Mouse (Mus musculus) MEL (cell line): ENCODE measurements at regions not wholly inside any gene's neighbourhood (a gene's known extent, or its start where the extent isn't known, plus 50 kb on each side); places are given as distances from the start of the nearest gene placed in this dataset.

ENCODE experiments used
- DNase-seq: peaks from one replicate; pipeline ENCODE4 v3.0.0; 2011; ENCODE audit warnings: low read depth, low spot score
- H3K27ac ChIP-seq: 2 replicates; pipeline ENCODE4 v1.5.1; 2012; ENCODE audit warnings: low read depth, mild to moderate bottlenecking, control low read depth, low read length, moderate library complexity; ENCODE audit not compliant: control insufficient read depth
- H3K27me3 ChIP-seq, 2 experiments: fragments of 150-350 bp in 1 of 2; sonication (generic) in 1 of 2; 2 replicates each; pipeline ENCODE4 v1.6.1; 2012; ENCODE audit warnings: low read length in 2 of 2, mild to moderate bottlenecking in 2 of 2, improper control_type of control experiment in 1 of 2, moderate library complexity in 1 of 2; ENCODE audit not compliant: insufficient read depth in 2 of 2, control insufficient read depth in 1 of 2
- H3K36me3 ChIP-seq, 2 experiments: 2 replicates each; pipeline ENCODE4 v1.6.1; 2012 to 2014; ENCODE audit warnings: low read length in 2 of 2, improper control_type of control experiment in 1 of 2, inconsistent platforms in 1 of 2, mild to moderate bottlenecking in 1 of 2; ENCODE audit not compliant: insufficient read depth in 2 of 2, control insufficient read depth in 1 of 2
- H3K4me1 ChIP-seq, 2 experiments: fragments of 150-350 bp in 1 of 2; sonication (generic) in 1 of 2; 2 replicates each; pipeline ENCODE4 v1.6.1; 2012; ENCODE audit warnings: low read length in 2 of 2, improper control_type of control experiment in 1 of 2, mild to moderate bottlenecking in 1 of 2; ENCODE audit not compliant: insufficient read depth in 2 of 2, control insufficient read depth in 1 of 2
- H3K4me3 ChIP-seq, 2 experiments: fragments of 150-350 bp in 1 of 2; sonication (generic) in 1 of 2; 2 replicates each; pipeline ENCODE4 v1.5.1; 2012; ENCODE audit warnings: low read depth in 2 of 2, low read length in 2 of 2, mild to moderate bottlenecking in 2 of 2, moderate library complexity in 2 of 2, control low read depth in 1 of 2, improper control_type of control experiment in 1 of 2; ENCODE audit not compliant: control insufficient read depth in 1 of 2, insufficient read depth in 1 of 2
- H3K79me2 ChIP-seq: 2 replicates; pipeline ENCODE4 v1.6.1; 2012; ENCODE audit warnings: mild to moderate bottlenecking, low read length, moderate library complexity; ENCODE audit not compliant: control insufficient read depth, poor library complexity, insufficient read depth
- H3K9ac ChIP-seq: 2 replicates; pipeline ENCODE4 v1.6.1; 2012; ENCODE audit warnings: low read depth, mild to moderate bottlenecking, control low read depth, low read length, moderate library complexity; ENCODE audit not compliant: control insufficient read depth, poor library complexity, severe bottlenecking
- H3K9me3 ChIP-seq: fragments of 150-350 bp; sonication (generic); replicated peaks from 2 replicates; pipeline ENCODE4 v1.6.1; 2012; ENCODE audit warnings: mild to moderate bottlenecking, low read length, improper control_type of control experiment, moderate library complexity; ENCODE audit not compliant: insufficient read depth
- CTCF ChIP-seq, 3 experiments: IDR thresholded peaks in 2 of 3; conservative IDR thresholded peaks in 1 of 3; 2 replicates each; pipeline ENCODE4 v1.5.1; 2011 to 2012; ENCODE audit warnings: low read length in 3 of 3, low read depth in 2 of 3, mild to moderate bottlenecking in 2 of 3, improper control_type of control experiment in 1 of 3, inconsistent platforms in 1 of 3, mixed read lengths in 1 of 3, moderate library complexity in 1 of 3; ENCODE audit not compliant: control insufficient read depth in 1 of 3, insufficient read depth in 1 of 3, poor library complexity in 1 of 3, severe bottlenecking in 1 of 3
- ELF1 ChIP-seq: IDR thresholded peaks from 2 replicates; pipeline ENCODE4 v1.6.1; 2014; ENCODE audit warnings: low read depth, mild to moderate bottlenecking, inconsistent platforms, low read length, improper control_type of control experiment, moderate library complexity
- EP300 ChIP-seq, 2 experiments: IDR thresholded peaks; 2 replicates each; pipeline ENCODE4 v1.6.1; 2011; ENCODE audit warnings: improper control_type of control experiment in 2 of 2, low read length in 2 of 2, low read depth in 1 of 2, mild to moderate bottlenecking in 1 of 2
- HCFC1 ChIP-seq: IDR thresholded peaks from 2 replicates; pipeline ENCODE4 v1.6.1; 2012; ENCODE audit warnings: low read depth, mild to moderate bottlenecking, inconsistent platforms, low read length, improper control_type of control experiment, moderate library complexity
- KAT2A ChIP-seq: conservative IDR thresholded peaks from 2 replicates; pipeline ENCODE4 v1.6.1; 2012; ENCODE audit warnings: low read depth, low read length, improper control_type of control experiment, inconsistent platforms
- MAFK ChIP-seq: IDR thresholded peaks from 2 replicates; pipeline ENCODE4 v1.6.1; 2011; ENCODE audit warnings: low read depth, mild to moderate bottlenecking, low read length, improper control_type of control experiment, borderline replicate concordance
- MEF2A ChIP-seq: IDR thresholded peaks from 2 replicates; pipeline ENCODE4 v1.6.1; 2014; ENCODE audit warnings: low read depth, mild to moderate bottlenecking, inconsistent platforms, low read length, improper control_type of control experiment; ENCODE audit not compliant: poor library complexity, insufficient replicate concordance, severe bottlenecking; ENCODE audit errors: extremely low read depth
- MYB ChIP-seq: IDR thresholded peaks from 2 replicates; pipeline ENCODE4 v1.6.1; 2011; ENCODE audit warnings: mild to moderate bottlenecking, low read depth, low read length, improper control_type of control experiment
- MYC ChIP-seq: IDR thresholded peaks from 2 replicates; pipeline ENCODE4 v1.6.1; 2011; ENCODE audit warnings: low read depth, mild to moderate bottlenecking, low read length, improper control_type of control experiment, moderate library complexity
- NRF1 ChIP-seq: IDR thresholded peaks from 2 replicates; pipeline ENCODE4 v1.6.1; 2014; ENCODE audit warnings: low read depth, mild to moderate bottlenecking, inconsistent platforms, low read length, improper control_type of control experiment, moderate library complexity; ENCODE audit not compliant: poor library complexity, insufficient read depth, severe bottlenecking
- POLR2A ChIP-seq, 2 experiments: IDR thresholded peaks; 2 replicates each; pipeline ENCODE4 v1.6.1; 2011 to 2012; ENCODE audit warnings: low read length in 2 of 2, mild to moderate bottlenecking in 2 of 2, control low read depth in 1 of 2, improper control_type of control experiment in 1 of 2, low read depth in 1 of 2, moderate library complexity in 1 of 2; ENCODE audit not compliant: control insufficient read depth in 1 of 2, insufficient read depth in 1 of 2, poor library complexity in 1 of 2
- POLR2AphosphoS5 ChIP-seq: IDR thresholded peaks from 2 replicates; pipeline ENCODE4 v1.6.1; 2012; ENCODE audit warnings: low read depth, borderline replicate concordance, mild to moderate bottlenecking, inconsistent platforms, low read length, moderate library complexity, mixed read lengths
- RAD21 ChIP-seq: IDR thresholded peaks from 2 replicates; pipeline ENCODE4 v1.6.1; 2011; ENCODE audit warnings: mild to moderate bottlenecking, low read depth, low read length, improper control_type of control experiment
- SMC3 ChIP-seq: IDR thresholded peaks from 2 replicates; pipeline ENCODE4 v1.6.1; 2011; ENCODE audit warnings: low read depth, low read length, improper control_type of control experiment
- TAL1 ChIP-seq: IDR thresholded peaks from 2 replicates; pipeline ENCODE4 v1.6.1; 2012; ENCODE audit warnings: mild to moderate bottlenecking, inconsistent platforms, low read length, moderate library complexity, mixed read lengths
- TBP ChIP-seq: IDR thresholded peaks from 2 replicates; pipeline ENCODE4 v1.8.0; 2011; ENCODE audit warnings: low read depth, low read length, improper control_type of control experiment
- TCF12 ChIP-seq: IDR thresholded peaks from 2 replicates; pipeline ENCODE4 v1.6.1; 2014; ENCODE audit warnings: low read depth, mild to moderate bottlenecking, inconsistent platforms, low read length, improper control_type of control experiment, moderate library complexity
- ZNF384 ChIP-seq: IDR thresholded peaks from 2 replicates; pipeline ENCODE4 v1.6.1; 2012; ENCODE audit warnings: low read depth, mild to moderate bottlenecking, inconsistent platforms, low read length, improper control_type of control experiment

DNA sequence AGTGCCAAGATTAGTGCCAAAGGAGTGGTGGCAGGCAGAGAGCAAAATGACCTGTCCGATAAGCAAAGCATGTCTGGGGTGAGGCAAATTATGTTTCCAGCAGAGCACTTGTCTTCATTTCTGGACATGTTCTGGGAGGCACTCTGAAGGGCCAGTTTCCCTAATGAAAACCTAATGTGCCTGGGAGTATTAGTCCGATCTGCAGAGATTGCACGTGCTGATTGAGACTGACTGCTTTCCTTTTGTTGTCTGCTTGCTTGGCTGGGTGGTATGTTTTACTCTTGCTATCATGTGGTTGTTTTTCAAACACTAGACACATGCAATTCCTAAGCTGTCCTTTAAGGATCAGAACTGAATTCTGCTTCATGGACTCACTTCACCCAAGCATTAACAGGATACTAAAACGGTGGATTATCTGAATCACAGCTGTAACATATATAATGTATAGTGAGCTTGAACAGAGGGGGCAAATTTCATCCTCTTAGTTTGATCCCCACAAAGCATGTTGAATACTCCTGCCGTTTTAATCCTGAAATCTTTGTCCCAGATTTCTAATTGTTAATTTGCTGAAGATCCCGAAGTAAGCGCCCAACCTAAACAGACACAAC is 1589.8 kb downstream of the 4930444P10Rik start:
- DNase-seq = no peak
- Histone ChIP-seq H3K4me3 (no peak overlapping the region), H3K9me3 (no peaks in the 10 kb centered on the region), H3K9ac (no peak overlapping the region), H3K27me3 (no peaks in the 10 kb centered on the region), H3K4me1 (0 out of 4 replicates have a peak, but pooled peaks cover 0 to 4% of the 10 kb centered on the region in 2 experiments), H3K79me2 (no peaks in the 10 kb centered on the region), H3K36me3 (peaks cover 0 to 9% of the 10 kb centered on the region in 2 experiments; a peak in 2 of 4 replicates), H3K27ac (no peak overlapping the region)
- no peak for TF ChIP-seq NRF1
- TF ChIP-seq POLR2A (IDR thresholded peaks at IDR 0.05; ENCODE audit: control insufficient read depth in 1 of 2, insufficient read depth in 1 of 2, low read depth in 1 of 2, low read length in 2 of 2, poor library complexity in 1 of 2) = no peak
- no peak for TF ChIP-seq TCF12
- no peak for TF ChIP-seq MYC
- TF ChIP-seq MYB = no peak
- TF ChIP-seq EP300 (IDR thresholded peaks at IDR 0.05; ENCODE audit: low read depth in 1 of 2, low read length in 2 of 2) = no peak
- no peak for TF ChIP-seq HCFC1
- TF ChIP-seq TAL1 = no peak

DNA sequence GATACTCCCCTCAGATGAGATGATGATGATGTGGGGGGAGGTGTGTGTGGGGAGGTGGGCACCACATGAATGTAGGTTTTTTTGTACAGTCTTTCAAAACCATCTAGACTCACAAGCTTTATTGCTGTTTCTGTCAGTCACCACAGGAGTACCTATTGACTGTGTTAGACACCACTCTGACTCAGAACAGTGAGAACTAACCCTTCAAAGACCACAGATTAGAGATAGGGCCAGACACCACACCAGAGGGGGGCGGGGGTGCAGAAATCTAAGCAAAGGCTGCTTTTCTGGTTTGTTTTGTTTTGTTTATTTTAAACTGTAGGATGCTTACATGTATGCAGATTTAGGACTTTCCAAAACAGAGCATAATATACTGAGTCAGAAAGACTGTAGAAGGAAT is 1594.0 kb downstream of the 4930444P10Rik start:
- peak; percentile 32 for DNase-seq
- no peak overlapping the region for H3K27ac ChIP-seq
- H3K4me3 ChIP-seq = no peak overlapping the region
- no peaks in the 10 kb centered on the region for H3K9me3 ChIP-seq
- peaks cover 0 to 14% of the 10 kb centered on the region in 2 experiments; a peak in 2 of 4 replicates for H3K36me3 ChIP-seq
- H3K9ac ChIP-seq = no peak overlapping the region
- H3K27me3 ChIP-seq = no peaks in the 10 kb centered on the region
- no peak for TF ChIP-seq ELF1
- no peak for TF ChIP-seq ZNF384
- TF ChIP-seq SMC3 = no peak
- TF ChIP-seq POLR2A (IDR thresholded peaks at IDR 0.05; ENCODE audit: control insufficient read depth in 1 of 2, insufficient read depth in 1 of 2, low read depth in 1 of 2, low read length in 2 of 2, poor library complexity in 1 of 2) = no peak
- TF ChIP-seq TBP = no peak
- TF ChIP-seq RAD21 = no peak
- TF ChIP-seq MEF2A = no peak
- TF ChIP-seq KAT2A = no peak
- TF ChIP-seq MAFK = no peak
- no peak for TF ChIP-seq POLR2AphosphoS5
- TF ChIP-seq CTCF (IDR thresholded peaks at IDR 0.05 in 2 of 3, conservative IDR thresholded peaks at IDR 0.05 in 1 of 3; ENCODE audit: control insufficient read depth in 1 of 3, insufficient read depth in 1 of 3, low read depth in 2 of 3, low read length in 3 of 3, poor library complexity in 1 of 3, severe bottlenecking in 1 of 3) = no peak; a peak in 1 of 6 replicates
- TF ChIP-seq, all 39 proteins: peak for 0
- H3K79me2 ChIP-seq = no peaks in the 10 kb centered on the region
- H3K4me1 ChIP-seq = peaks cover 2 to 9% of the 10 kb centered on the region in 2 experiments; a peak in 1 of 4 replicates
